Comparison of ENCODE assay signal across 25 mouse cellular contexts in genomic region chr14:20219849-20220248, GRCm38 (mm10). TPM values are rescaled to one million over a fixed set of nuclear protein-coding genes. Genes with fewer than 3 reads are reported as not detected.
DNase-seq lines count a peak whose midpoint lies in the region; ATAC-seq and TF ChIP-seq lines count a peak whose summit lies in the region.
"Had no signal": no experiment of that assay in that cellular context is flagged by ENCODE, and none has a peak within 500 bp of the region (broad histone marks: within the 10 kb centered on the region; RNA-seq: fewer than 3 reads in every experiment).

No protein-coding gene starts in this region.

- DNase-seq in liver, postnatal 0 days = no peak
- peak; percentile 92 for DNase-seq in kidney, adult 2 months
- peak; percentile 73 for DNase-seq in kidney, postnatal 10 days
- no peak for DNase-seq in spleen, adult 12 weeks (ENCODE audit: low spot score)
- DNase-seq in heart, adult 9 months (ENCODE audit: low spot score in 2 of 2) = no peak
- DNase-seq in midbrain, embryonic 14.5 days = no peak
- DNase-seq: adrenal gland, adult 8-10 months; cerebellum, postnatal 10 days; gastrocnemius, postnatal 25 days; heart, adult 2 months; heart, postnatal 4 days; lung, embryonic 14.5 days; lung, postnatal 4 days; retina, postnatal 1 day; right cerebral cortex, postnatal 4 days had no signal

- peak; percentile 33 for ATAC-seq in liver, postnatal 0 days
- no peak for ATAC-seq in liver, embryonic 12.5 days
- no peak for ATAC-seq in midbrain, embryonic 14.5 days (ENCODE audit: low FRiP score, low TSS enrichment)
- ATAC-seq: CD4-positive, CD25-positive, alpha-beta regulatory T cell, adult 4 months; forebrain, embryonic 16.5 days; hindbrain, postnatal 0 days had no signal

- no peaks in the 10 kb centered on the region for H3K36me3 ChIP-seq in liver, postnatal 0 days (replicated peaks; ENCODE audit: insufficient read depth, low read length)
- H3K36me3 ChIP-seq in liver, embryonic 12.5 days = no peaks in the 10 kb centered on the region
- H3K36me3 ChIP-seq in kidney, adult 2 months (ENCODE audit: control insufficient read depth, insufficient read depth, low read length) = no peaks in the 10 kb centered on the region
- H3K36me3 ChIP-seq in midbrain, embryonic 14.5 days (ENCODE audit: control insufficient read depth, insufficient read depth, low read length) = no peaks in the 10 kb centered on the region
- H3K36me3 ChIP-seq: embryonic facial prominence, embryonic 13.5 days; heart, embryonic 15.5 days had no signal

- H3K27ac ChIP-seq in liver, postnatal 0 days (ENCODE audit: low read depth) = no peak overlapping the region
- no peak overlapping the region for H3K27ac ChIP-seq in liver, embryonic 12.5 days
- peak overlapping the region; percentile 88 for H3K27ac ChIP-seq in kidney, adult 2 months (ENCODE audit: insufficient read depth, low read depth, low read length)
- H3K27ac ChIP-seq in midbrain, embryonic 14.5 days (replicated peaks; ENCODE audit: low read depth, low read length) = no peak overlapping the region
- H3K27ac ChIP-seq: embryonic facial prominence, embryonic 13.5 days; heart, adult 2 months; heart, embryonic 15.5 days; hindbrain, postnatal 0 days had no signal

- no peak for TF ChIP-seq POLR2A in kidney, adult 2 months (IDR thresholded peaks at IDR 0.05; ENCODE audit: low read depth, low read length)

- TF ChIP-seq EP300 in liver, postnatal 0 days (IDR thresholded peaks at IDR 0.05; ENCODE audit: low read depth) = no peak

- H3K4me3 ChIP-seq in liver, postnatal 0 days (ENCODE audit: low read depth, low read length) = no peak overlapping the region
- H3K4me3 ChIP-seq in liver, embryonic 12.5 days = no peak overlapping the region
- H3K4me3 ChIP-seq in kidney, adult 2 months (ENCODE audit: insufficient read depth, low read depth, low read length) = no peak overlapping the region
- H3K4me3 ChIP-seq in midbrain, embryonic 14.5 days (replicated peaks; ENCODE audit: low read depth, low read length) = no peak overlapping the region
- H3K4me3 ChIP-seq: embryonic facial prominence, embryonic 13.5 days; heart, adult 2 months; heart, embryonic 15.5 days had no signal

- H3K27me3 ChIP-seq in liver, postnatal 0 days (ENCODE audit: insufficient read depth, low read length) = no peaks in the 10 kb centered on the region
- H3K27me3 ChIP-seq in liver, embryonic 12.5 days (replicated peaks) = no peaks in the 10 kb centered on the region
- H3K27me3 ChIP-seq in kidney, adult 2 months (replicated peaks; ENCODE audit: control insufficient read depth, insufficient read depth, low read length) = no peaks in the 10 kb centered on the region
- no peaks in the 10 kb centered on the region for H3K27me3 ChIP-seq in midbrain, embryonic 14.5 days (ENCODE audit: control insufficient read depth, insufficient read depth, low read length)
- H3K27me3 ChIP-seq: embryonic facial prominence, embryonic 13.5 days; heart, embryonic 15.5 days had no signal

- H3K4me2 ChIP-seq in liver, postnatal 0 days (ENCODE audit: low read depth, low read length) = no peak overlapping the region
- H3K4me2 ChIP-seq in liver, embryonic 12.5 days = no peak overlapping the region
- no peak overlapping the region for H3K4me2 ChIP-seq in midbrain, embryonic 14.5 days (ENCODE audit: low read length)
- H3K4me2 ChIP-seq: embryonic facial prominence, embryonic 13.5 days; heart, embryonic 15.5 days; liver, embryonic 11.5 days; lung, embryonic 14.5 days; midbrain, embryonic 11.5 days had no signal

- H3K4me1 ChIP-seq in liver, postnatal 0 days (ENCODE audit: insufficient read depth) = peaks cover 3% of the 10 kb centered on the region; the same call in 1 of the 2 replicates
- H3K4me1 ChIP-seq in liver, embryonic 12.5 days = no peaks in the 10 kb centered on the region
- H3K4me1 ChIP-seq in kidney, adult 2 months (ENCODE audit: control insufficient read depth, insufficient read depth, low read length) = peaks cover 22% of the 10 kb centered on the region
- peaks cover 9% of the 10 kb centered on the region for H3K4me1 ChIP-seq in midbrain, embryonic 14.5 days (ENCODE audit: control insufficient read depth, insufficient read depth, low read length)
- H3K4me1 ChIP-seq: embryonic facial prominence, embryonic 13.5 days had no signal

- no peak overlapping the region for H3K9ac ChIP-seq in liver, postnatal 0 days (replicated peaks)
- H3K9ac ChIP-seq in liver, embryonic 12.5 days = no peak overlapping the region
- no peak overlapping the region for H3K9ac ChIP-seq in midbrain, embryonic 14.5 days (replicated peaks; ENCODE audit: low read length)
- H3K9ac ChIP-seq: embryonic facial prominence, embryonic 13.5 days; heart, embryonic 15.5 days; lung, embryonic 14.5 days had no signal

- WGBS in liver, postnatal 0 days (ENCODE audit: insufficient replicate concordance) = 67% methylated on average over 1 of the region's 1 CpGs
- 56% methylated on average over 1 of the region's 1 CpGs for WGBS in liver, embryonic 12.5 days (ENCODE audit: insufficient replicate concordance)
- WGBS in kidney, adult 2 months = 35% methylated on average over 1 of the region's 1 CpGs
- WGBS in midbrain, embryonic 14.5 days = 82% methylated on average over 1 of the region's 1 CpGs

- TF ChIP-seq CTCF in liver, postnatal 0 days (IDR thresholded peaks at IDR 0.05; ENCODE audit: low read depth) = no peak
- TF ChIP-seq CTCF in kidney, adult 2 months (conservative IDR thresholded peaks at IDR 0.05; ENCODE audit: insufficient read depth, insufficient read length, low read depth, low read length) = no peak

- H3K9me3 ChIP-seq in liver, postnatal 0 days (ENCODE audit: low read length) = no peaks in the 10 kb centered on the region
- H3K9me3 ChIP-seq in liver, embryonic 12.5 days (replicated peaks) = no peaks in the 10 kb centered on the region
- H3K9me3 ChIP-seq in midbrain, embryonic 14.5 days (ENCODE audit: control insufficient read depth, low read length) = no peaks in the 10 kb centered on the region
- H3K9me3 ChIP-seq: embryonic facial prominence, embryonic 13.5 days; heart, embryonic 15.5 days had no signal

RNA-seq across cellular contexts. Expression of gene Kcnk5, which starts 38.2 kb away (rescaled TPM):
- polyA plus RNA-seq in liver, postnatal 0 days (2015; fragmentation: Nextera tagmentation; extraction: Ambion mirVana) = 4.5 and 5.1 TPM in 2 replicates
- polyA plus RNA-seq in liver, embryonic 12.5 days (2016; fragmentation: Nextera tagmentation; extraction: Ambion mirVana) = 8.6 and 8.9 TPM in 2 replicates
- polyA plus RNA-seq in kidney, adult 2 months (2012; rRNA removed) = 32.0 and 34.2 TPM in 2 replicates
- 0.43 and 0.88 TPM in 2 replicates for polyA plus RNA-seq in midbrain, embryonic 14.5 days (2014; fragmentation: Nextera tagmentation; extraction: Ambion mirVana)

RNA-seq across cellular contexts. Expression of gene Kcnk16, which starts 49.1 kb away (rescaled TPM):
- 1.4 and 2.0 TPM in 2 replicates for polyA plus RNA-seq in liver, postnatal 0 days (2015; fragmentation: Nextera tagmentation; extraction: Ambion mirVana)
- 1.4 and 1.7 TPM in 2 replicates for polyA plus RNA-seq in liver, embryonic 12.5 days (2016; fragmentation: Nextera tagmentation; extraction: Ambion mirVana)
- polyA plus RNA-seq in kidney, adult 2 months (2012; rRNA removed) = not detected in 2 replicates
- polyA plus RNA-seq in midbrain, embryonic 14.5 days (2014; fragmentation: Nextera tagmentation; extraction: Ambion mirVana) = not detected in 2 replicates
- polyA plus RNA-seq: CD4-positive, CD25-positive, alpha-beta regulatory T cell, adult 4 months; embryonic facial prominence, embryonic 13.5 days; forebrain, embryonic 16.5 days; heart, adult 2 months; hindbrain, postnatal 0 days; limb, embryonic 11.5 days; midbrain, embryonic 11.5 days; neural tube, embryonic 11.5 days had no signal

Comparison
In these comparisons a context has a peak if more than half of its experiments do, and no peak if none do; other contexts are left out.
1. DNase-seq: peak in kidney, adult 2 months (single experiment) and kidney, postnatal 10 days (single experiment); none in liver, postnatal 0 days (single experiment), spleen, adult 12 weeks (single experiment), heart, adult 9 months (0 of 2) and midbrain, embryonic 14.5 days (single experiment).